Mouse (Mus musculus) T-cell, adult 2 months (primary cell): Measurements from ENCODE around the gene Rps6kc1.

Experiments
- DNase-seq: peaks from one replicate; pipeline ENCODE4 v3.0.0; 2022; ENCODE audit warnings: low spot score

The Rps6kc1 gene

DNA sequence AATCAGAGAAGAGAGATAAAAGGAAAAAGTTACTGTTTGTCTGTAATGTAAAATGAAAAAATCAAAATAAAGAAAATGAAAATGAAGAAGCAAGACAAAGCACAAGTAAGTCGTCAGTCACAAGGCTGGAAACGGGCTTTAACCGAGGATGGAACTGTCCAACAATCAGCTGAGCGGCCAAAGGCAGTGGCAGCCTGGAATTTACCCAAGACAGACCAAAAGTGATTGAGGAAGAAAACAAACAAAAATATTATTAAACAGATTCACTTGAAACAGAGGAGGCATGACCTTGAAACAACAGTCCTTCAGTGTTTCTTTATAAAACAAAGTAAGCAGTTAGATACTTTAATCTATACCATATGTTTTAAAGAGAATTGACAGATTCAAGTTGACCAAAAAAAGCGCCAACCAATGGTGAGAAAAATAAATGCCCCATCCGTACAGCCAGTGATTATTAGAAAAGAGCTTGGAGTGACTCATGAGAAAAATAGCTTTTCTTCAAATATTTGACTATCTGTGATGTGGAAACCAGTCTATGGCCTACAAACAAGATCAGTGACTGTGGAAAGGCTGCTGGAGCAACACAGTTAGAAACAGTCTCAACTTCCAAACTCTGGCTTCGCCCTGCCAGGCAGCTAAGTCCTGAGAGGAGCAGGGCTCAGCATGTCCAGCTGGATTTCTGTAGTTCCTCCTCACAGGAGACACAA is 77.2 kb downstream of the Rps6kc1 start:
- DNase-seq: no peak

DNA sequence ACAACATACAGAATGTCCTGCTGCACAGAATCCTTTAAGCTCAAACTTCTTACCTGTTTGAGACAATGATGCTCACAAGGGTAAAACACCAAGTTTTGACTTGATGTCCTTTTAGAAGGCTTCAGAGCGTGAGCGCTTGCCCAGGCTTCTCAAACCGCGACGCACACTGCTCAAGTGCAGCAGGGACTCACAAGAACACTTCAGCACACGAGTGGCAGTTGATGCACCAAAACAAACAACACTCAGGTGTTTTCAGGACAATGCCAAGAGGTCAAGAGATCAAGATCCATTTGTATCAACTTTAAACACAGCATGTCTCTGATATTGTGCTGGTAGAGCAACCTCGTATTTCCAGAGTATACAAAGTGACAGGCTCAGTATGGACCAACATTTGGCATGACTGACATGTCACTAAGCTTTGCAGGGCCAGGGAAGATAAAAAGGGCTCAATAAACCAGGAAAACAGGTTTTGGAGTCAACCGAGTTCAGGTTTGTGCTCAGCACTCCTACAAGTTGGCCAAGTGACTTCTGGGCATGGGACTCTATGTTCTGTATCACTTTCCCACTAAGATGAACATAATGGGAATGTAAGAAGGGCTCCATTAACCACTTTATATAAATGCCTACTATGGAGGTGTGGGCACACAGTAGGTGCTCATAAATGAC is 78.5 kb downstream of the Rps6kc1 start:
- no peak for DNase-seq

DNA sequence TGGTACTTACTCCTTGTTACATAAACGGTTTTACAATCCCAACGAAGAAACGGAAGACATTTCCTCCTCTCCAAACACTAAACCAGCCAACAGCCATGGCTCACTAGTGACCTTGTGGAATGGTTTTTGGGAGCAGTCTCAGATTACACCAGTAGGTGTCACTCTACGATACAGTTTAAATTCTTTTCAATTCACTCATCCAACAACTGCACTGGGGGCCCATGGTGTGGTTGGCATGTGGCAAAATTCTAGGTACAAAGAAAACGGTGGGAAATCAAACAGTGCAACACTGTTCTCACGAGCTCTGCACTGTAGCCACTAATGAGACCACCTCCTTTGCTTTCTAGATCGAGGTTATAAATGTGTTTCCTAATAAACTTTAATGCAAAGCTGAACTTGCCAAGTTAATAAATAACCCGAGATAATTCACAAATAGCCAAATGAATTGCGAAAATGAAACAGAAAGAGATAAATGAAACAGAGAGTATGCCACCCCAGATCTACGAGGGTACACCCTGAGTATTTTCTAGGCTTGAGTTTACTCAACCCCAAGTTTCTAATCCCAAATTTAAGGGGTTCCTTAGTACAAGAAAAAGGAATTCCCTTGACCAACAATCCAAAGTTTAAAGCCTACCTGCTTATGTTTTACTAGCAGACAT is 79.6 kb downstream of the Rps6kc1 start:
- peak; percentile 1 for DNase-seq

DNA sequence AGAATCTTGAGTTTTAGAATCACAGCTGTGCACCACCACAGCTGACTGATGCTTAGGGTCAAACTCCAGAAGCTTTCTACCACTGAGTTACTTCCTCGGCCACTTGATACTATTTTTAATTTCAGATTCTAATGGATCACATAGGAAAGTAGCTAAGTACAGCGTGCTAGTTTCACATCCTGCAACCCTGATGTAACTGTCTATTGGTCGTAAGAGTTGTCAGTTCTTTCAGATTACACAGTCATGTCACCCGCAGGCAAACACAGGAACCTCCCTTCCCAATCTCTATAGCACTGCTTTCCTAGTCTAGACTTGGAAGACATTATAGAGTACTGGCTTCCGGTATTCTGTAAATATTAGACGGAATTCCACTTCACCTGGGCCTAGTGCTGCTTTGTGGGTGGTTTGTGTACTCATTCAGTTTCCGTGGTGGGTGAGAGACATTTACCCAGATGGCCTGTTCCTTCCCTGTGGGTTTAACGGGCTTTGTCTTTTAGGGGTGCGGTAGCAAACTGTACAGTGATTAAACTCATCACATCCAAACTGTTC is 85.0 kb downstream of the Rps6kc1 start:
- DNase-seq: no peak

DNA sequence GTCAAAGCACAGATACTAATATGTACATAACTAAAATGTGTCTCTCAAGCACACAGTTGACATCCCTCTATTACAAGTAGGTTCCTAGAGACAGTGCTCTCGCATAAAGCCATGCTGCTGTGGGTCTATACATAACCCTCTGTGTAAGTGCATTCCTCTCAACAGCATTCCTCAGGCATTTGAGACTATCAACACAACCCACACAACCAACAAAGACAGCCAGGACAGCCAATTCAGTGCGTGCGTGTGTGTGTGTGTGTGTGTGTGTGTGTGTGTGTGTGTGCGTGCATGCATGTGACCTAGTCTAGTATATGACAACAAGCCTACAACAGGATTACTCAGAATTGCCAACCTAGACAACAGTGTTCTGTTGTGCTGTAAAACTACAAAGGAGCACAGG is 87.8 kb downstream of the Rps6kc1 start:
- DNase-seq: no peak

DNA sequence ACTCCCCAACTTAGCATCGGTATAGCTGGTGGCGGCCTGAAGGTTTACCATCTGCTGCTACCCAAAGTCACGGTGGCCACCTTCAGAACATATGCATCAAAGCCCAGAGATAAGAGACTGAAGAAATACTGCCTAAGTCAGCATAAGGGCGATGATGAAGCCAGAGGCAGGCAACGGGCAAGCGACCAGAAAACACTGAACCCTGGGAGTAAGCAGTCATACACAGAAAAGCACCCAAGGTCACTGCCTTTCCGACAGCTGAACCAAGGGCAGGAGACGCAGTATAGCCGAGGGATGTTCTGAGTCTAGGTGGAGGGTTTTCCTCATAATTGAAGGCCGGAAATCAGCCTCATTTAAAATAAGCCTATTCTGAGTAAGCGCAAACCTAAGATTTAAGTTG is 95.4 kb downstream of the Rps6kc1 start:
- DNase-seq: no peak

DNA sequence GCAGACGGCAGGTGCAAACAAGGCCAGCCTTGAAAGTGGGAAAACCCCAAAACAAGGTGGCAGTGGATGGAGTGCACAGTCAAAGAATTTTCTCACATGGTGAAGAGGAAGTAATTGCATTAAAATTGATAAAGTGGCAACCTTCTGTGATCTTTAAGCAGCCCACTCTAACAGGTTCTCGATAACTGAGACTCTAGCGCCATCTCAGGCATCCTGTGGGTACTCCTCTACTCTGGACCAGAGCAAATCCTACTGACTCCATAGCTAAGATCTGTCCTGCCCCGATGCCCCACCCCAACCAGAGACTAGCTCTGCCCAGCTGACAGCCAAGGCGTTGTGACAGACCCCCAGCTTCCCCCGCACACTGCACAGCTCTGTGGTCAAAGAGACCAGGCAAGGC is 101.2 kb downstream of the Rps6kc1 start:
- no peak for DNase-seq

DNA sequence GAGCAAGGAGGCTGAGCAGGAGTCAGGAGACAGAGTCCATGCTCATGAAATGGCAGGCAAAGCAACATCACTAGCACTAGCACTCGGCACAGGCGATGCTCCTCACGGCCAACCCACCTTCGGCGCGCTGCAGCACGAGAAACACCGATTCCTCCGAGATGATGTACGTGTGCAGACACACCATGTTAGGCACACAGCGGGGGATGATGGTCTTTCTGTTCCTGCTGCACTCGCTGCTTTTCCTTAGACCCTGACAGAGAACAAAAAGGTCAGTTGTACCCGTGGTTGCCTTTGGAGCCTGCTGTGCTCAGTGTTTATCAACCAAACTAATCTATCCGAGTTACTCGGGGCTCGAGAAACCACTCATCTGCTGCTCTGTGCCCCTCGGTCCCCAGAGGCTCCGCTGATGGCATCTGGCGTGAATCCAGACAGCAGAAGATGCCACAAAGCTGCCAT is 102.8 kb downstream of the Rps6kc1 start:
- DNase-seq: no peak

DNA sequence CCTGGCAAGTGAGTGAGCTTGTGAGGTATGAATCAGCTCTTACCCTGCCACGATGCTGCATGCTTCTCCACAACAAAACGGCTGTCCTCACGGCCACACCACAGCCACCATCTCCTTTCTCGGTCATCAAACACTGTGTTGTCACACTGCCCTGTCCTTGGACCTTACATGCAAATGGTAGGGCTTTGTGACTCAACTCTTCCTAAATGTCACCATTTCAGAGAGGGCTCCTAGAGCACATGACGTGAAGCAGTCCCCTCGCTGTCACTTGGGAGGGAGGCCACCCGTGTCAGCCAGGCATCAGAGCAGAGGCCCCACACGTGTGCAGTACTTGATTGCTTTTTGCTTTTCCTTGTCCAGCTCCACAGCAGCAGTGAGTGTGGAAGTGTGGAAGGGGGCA is 104.8 kb downstream of the Rps6kc1 start:
- DNase-seq: no peak

DNA sequence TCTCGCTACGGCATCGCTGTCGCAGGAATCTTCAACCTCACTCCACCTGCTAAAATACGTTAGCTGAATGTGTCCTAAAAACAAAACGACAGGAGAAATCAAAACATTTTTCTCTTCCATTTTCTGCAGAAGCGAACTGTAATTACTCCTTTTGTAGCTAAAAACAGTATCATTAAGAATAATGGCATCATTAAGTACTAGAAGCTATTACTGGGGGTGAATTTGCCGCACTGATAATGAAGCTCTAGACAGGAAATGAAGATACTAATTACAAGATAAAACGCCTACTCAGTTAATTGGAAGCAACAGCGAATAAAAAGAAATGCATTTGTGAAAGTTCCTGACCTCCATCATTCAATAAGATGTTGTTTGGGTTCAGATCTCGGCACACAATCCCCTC is 112.9 kb downstream of the Rps6kc1 start:
- no peak for DNase-seq

DNA sequence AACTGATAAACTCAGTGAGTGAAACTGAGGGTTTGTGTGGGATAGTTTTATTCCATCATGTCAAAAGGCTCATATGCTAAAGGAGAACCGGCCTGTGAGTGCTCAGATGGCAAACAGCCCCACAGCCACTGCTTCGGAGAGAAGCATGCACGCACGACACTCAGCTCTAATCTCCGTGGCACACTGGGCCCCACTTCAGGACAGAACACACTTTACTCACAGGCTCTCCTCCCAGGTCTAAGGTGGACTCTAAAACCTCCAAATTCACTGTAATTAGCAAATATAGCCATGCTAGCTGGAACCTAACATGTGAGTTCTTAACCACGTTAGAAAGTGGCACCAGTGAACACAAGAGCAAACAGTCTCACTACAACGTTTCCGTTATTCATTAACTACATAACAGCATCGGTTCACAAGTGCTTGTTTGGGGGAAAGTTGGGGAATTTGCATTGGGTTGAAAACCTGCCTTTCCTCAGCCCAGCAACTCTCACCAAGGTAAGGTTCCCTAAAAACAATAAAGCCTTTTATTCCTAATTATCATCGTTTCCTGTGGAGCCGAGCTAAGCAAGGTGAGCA is 114.0 kb downstream of the Rps6kc1 start:
- DNase-seq: no peak

DNA sequence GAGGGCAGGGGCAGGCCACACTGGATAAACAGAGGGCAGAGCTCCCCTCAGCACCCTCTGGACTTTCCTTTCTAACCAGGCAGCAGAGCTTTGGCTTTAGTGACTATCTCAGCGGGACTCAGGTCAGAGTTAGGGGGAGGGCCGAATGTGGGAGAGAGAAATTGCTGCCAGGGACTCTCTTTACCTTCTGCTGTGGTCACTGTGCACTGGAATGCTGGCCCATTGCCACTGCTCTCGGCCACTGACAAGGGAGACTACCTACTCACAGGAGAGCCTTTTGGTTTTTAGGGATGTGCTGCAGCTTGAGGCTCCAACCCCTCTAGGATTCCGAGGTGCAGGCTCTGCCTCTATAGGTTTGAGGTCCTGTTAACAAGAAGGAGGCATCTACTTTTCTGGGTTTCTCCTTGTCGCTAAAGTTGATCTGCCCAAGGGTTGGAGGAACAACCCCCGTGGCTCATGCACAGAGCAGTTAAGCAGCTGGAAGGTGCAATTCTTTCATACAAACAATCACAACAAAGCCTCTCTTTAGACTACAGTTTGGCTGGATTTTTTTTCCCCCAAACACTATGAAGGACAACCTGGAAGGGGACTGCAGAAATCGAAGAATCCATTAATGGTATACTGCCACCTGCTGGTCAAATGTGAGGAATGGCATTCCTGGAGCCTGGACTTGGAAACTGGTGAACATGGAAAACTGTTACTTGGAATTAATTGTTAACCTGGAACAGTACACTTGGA is 114.7 kb downstream of the Rps6kc1 start:
- DNase-seq: no peak

DNA sequence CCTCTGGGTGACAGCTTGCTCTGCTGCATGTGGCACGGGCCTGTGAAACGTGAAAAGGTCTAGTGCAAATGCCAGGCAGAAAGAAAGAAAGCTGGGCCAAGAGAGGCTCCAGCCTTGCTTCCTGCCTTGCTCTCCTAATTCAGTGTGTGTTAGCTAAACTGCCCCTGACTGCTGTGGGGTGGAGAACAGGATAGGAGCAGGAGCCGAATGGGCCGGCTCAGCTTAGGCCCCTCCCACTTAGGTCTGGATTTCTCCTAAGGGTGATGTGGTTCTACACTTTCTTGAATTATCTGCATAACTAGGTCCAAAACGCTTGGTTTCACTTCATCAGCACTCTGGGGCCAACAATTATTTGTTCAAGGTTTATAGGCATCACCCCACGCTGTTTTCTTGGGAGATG is 119.9 kb downstream of the Rps6kc1 start:
- DNase-seq: no peak

DNA sequence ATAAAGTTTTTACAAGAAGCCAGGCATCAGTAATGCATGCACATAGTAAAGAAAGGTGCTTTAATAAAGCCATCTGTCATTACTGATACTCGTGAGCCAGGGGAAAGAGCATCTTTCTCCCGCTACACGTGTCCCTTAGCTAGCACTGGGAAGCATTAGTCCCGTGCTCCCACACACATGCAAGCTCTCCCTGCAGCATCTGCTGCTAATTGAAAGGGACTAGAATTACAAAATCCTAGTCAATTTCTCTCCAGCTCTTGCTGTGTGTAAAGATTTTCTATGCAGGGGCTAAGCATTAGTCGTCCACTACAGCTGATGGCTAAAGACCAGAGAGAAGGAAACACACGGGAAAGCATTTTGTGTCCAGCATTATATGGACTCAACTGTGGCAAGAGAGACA is 120.8 kb downstream of the Rps6kc1 start:
- no peak for DNase-seq

DNA sequence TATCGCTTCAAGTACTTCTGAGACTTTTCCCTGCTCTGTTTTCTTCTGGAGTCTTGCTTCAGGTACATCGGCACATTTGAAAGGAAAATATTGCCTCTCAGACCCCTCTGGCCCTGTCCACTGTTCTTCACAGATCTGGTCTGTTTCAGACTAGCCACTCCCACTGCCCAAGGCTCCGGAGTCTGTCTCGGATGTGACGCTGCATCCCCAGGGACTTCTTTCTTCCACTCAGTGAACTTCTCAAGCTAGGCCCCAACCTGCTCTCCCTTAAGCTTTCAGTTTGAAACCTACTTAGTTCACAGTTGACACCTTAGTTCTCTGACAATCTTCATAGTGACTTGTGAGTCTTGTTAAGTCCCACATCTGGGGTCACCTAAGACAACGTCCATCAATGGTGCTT is 133.9 kb downstream of the Rps6kc1 start:
- no peak for DNase-seq

DNA sequence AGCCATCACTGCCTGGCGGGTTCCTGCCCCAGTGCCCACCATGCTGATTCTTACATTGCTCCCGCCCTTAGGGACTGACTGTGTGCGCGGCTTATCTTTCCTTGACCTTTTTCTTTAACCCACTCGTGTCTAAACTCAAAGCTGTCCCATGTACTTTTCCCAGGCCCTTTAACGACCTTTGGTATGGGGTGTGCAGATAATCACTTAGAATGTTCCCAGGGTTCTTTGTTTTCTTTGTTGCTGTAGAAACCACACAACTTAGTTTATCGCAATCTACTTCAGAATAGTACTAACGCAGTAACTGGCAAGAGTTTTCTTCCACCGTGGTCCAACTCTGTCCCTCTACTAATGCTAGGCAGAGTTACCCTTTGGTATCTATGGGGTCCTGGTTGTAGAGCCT is 135.3 kb downstream of the Rps6kc1 start:
- DNase-seq: no peak

DNA sequence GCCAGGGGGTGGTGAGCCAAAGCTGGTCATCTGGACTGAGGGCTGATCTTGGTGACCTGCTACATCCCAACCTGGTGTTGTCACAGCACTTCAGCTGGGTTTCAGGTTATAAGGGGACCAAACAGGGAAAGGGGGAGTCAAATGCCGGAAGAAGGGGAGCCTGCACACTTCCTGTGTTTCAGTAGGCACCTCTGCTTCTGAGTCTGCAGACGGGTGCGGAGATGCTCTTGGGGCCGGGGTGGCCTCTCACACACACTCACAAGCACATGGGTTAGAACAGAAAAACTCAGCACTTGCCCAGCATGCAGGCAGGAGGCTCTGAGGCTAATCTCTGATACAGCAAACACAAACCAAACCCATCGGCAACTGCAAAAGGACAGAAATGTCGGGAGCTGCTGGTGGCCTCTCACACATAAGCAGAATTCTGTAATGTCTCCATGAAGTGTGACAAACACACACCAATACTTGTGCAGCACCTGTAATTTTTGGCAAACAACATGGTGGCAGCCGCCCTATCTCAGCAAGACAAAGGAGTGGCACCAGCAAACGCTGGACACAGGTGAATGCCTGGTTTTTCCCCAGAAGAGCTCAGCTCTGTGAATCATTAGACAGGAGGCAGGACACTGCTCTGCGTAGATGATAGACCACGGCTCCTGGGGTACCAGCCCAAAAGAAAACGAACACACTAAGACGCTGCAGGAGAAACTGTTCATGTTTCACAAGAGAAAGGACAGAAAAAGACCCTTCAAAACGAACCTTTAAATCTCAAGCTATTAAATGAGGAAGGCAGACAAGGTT is 139.3 kb downstream of the Rps6kc1 start:
- DNase-seq: no peak

DNA sequence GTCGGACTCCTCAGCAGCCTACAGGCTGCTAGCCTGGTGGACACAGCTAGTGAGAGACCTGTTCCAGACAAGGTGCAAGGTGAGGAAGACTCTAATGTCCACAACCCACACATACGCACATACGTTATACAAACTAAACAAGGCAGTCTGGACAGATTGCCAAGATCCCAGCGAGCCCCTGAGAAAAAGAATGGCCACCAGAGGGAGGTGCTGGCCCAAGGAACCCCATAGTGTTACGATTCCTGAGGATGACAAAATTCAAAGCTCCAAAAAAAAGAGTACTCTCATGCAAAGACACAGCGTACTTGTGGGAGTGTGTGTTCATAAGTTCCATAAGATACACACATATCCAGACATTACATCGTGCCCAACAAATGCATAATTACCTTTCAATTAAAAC is 141.8 kb downstream of the Rps6kc1 start:
- no peak for DNase-seq

DNA sequence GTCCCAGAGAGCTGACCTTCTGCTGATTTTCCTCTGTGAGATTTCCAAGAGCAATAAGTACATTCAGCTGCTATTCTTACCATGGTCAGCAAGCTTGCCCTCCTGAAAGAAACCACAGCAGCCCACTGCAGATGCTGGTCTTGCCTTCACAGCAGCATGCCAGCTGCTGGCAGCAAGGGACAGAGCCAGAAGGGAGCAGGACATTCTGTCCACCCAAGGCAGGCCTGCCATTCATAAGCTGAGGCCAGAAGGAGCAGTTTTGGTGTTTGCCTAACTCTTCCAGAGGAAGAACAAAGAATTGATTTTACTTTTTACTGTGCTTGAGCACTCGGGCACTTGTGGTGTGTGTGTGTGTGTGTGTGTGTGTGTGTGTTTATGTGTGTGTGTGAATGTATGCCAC is 143.3 kb downstream of the Rps6kc1 start:
- DNase-seq: no peak

DNA sequence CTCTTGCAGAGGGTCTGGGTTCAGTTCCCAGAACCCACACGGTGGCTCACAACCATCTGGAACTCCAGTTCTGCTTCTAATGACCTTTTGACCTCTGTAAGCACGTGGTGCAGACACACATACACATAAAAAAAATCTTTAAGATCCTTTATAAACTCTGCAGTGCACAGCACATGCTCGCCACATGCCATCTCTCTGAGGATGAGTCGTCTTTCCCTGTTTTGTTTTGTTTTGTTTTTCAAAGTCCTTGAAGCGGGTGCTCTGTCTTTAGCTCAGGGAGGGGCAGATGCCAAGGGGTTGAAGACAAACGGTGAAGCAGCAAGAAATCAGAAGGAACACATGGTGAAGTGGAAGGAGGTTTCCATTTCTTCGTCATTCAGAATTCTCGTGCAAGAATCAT is 143.9 kb downstream of the Rps6kc1 start:
- no peak for DNase-seq

DNA sequence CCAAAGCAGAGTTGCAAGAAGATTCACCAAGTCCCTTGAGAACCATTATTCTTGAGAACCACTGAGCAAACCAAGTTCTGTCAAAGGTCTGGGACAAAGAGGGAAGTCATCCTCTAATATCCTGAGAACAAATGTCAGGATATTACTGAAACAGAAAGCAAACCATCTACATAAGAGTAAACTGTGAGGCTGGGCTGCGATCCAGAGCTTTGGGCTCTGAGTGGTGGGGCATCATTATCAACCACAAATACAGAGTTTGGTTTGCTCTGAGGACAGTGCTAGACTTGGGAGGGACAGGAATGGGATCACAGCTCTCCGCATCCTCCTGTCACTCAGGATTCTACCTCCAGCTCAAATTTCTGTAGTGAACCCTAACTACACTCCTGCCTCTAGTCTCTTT is 144.8 kb downstream of the Rps6kc1 start:
- no peak for DNase-seq
